Mouse (Mus musculus) effector memory CD4-positive, alpha-beta T cell, adult 7 months (primary cell): ENCODE data around the gene Stxbp5. TPM values are rescaled to one million over a fixed set of nuclear protein-coding genes. Genes with fewer than 3 reads are reported as not detected.

Experiments used
- polyA plus RNA-seq: library from polyadenylated mRNA; unstranded; fragments of 100-300 nt; shearing (Covaris generic); gene quantifications from one replicate; pipeline ENCODE4 v1.2.1, GENCODE M21; 2017

Gene Stxbp5
- 31.2 TPM for polyA plus RNA-seq

GRCm38 (mm10) chr10:9901071-9901696 lies at the start of gene Stxbp5:
Stxbp5 (minus strand) TSS chr10:9901079.

Other genes starting within 250 kb of the Stxbp5 start
- 0.16 TPM for gene Samd5, start 225.9 kb downstream of the Stxbp5 start, polyA plus RNA-seq